Mouse (Mus musculus): ENCODE results near the gene Rec8.

- TF ChIP-seq ELF1 (IDR thresholded peaks at IDR 0.05; ENCODE audit: low read depth, low read length) (no peak), MXI1 (IDR thresholded peaks at IDR 0.05; ENCODE audit: low read depth, low read length) (no peak), ETS1 (conservative IDR thresholded peaks at IDR 0.05; ENCODE audit: low read depth, low read length) (no peak), POLR2A (IDR thresholded peaks at IDR 0.05; ENCODE audit: low read depth, low read length) (no peak), TBP (conservative IDR thresholded peaks at IDR 0.05; ENCODE audit: low read depth, low read length) (no peak), CTCF (conservative IDR thresholded peaks at IDR 0.05 in 1 of 2, IDR thresholded peaks at IDR 0.05 in 1 of 2; ENCODE audit: low read depth in 2 of 2, low read length in 2 of 2) (no peak), EP300 (IDR thresholded peaks at IDR 0.05; ENCODE audit: low read length) (no peak), UBTF (IDR thresholded peaks at IDR 0.05; ENCODE audit: low read depth, low read length) (no peak), HCFC1 (IDR thresholded peaks at IDR 0.05; ENCODE audit: low read depth, low read length) (no peak), TCF12 (IDR thresholded peaks at IDR 0.05; ENCODE audit: low read depth, low read length) (no peak), E2F4 (IDR thresholded peaks at IDR 0.05; ENCODE audit: insufficient replicate concordance, low read depth, low read length) (no peak), SIN3A (IDR thresholded peaks at IDR 0.05; ENCODE audit: low read length) (no peak), JUND (conservative IDR thresholded peaks at IDR 0.05; ENCODE audit: low read depth, low read length) (no peak)
These were observed 46.1 kb upstream of the Rec8 start for GRCm38 (mm10) chr14:55571760-55572159.

Measured in CH12.LX (cell line).